9 mouse cellular contexts compared by ENCODE assay signal in genomic region chr8:122942803-122943713, GRCm38 (mm10).
DNase-seq lines count a peak whose midpoint lies in the region; ATAC-seq and TF ChIP-seq lines count a peak whose summit lies in the region.
"Had no signal": no experiment of that assay in that cellular context is flagged by ENCODE, and none has a peak within 500 bp of the region (broad histone marks: within the 10 kb centered on the region; RNA-seq: fewer than 3 reads in every experiment).

No protein-coding gene starts in this region.

- intact Hi-C loops in left cerebral cortex, adult 2 months (cut with DNase I) = no loop called here
- intact Hi-C loops in heart, postnatal 25 days (cut with DNase I) = no loop called here

- H3K27ac ChIP-seq in left cerebral cortex, adult 2 months = peak overlapping the region; percentile 64
- H3K27ac ChIP-seq: heart, embryonic 13.5 days had no signal

- no peak overlapping the region for H3K4me3 ChIP-seq in left cerebral cortex, adult 2 months
- H3K4me3 ChIP-seq: heart, embryonic 13.5 days had no signal

- ATAC-seq in megakaryocyte progenitor cell, adult 5-6 weeks (replicated peaks; ENCODE audit: poor library complexity) = 0 out of 2 replicates have a peak, but pooled peaks have one; percentile 51

- peak; percentile 44 for TF ChIP-seq CTCF in left cerebral cortex, adult 2 months (IDR thresholded peaks at IDR 0.05)

- DNase-seq in adrenal gland, postnatal 14 days = peak; percentile 48
- no peak for DNase-seq in adrenal gland, adult (ENCODE audit: inconsistent age in 2 of 2, low spot score in 1 of 2)
- DNase-seq in left cerebral cortex, adult 2 months (ENCODE audit: extremely low spot score in 1 of 2, low spot score in 2 of 2) = no peak
- DNase-seq in left cerebral cortex, adult 11 months (ENCODE audit: low spot score) = no peak
- peak; percentile 16 for DNase-seq in WW6 (ENCODE audit: low read depth, low spot score)
- no peak for DNase-seq in adrenal gland, postnatal 4 days (ENCODE audit: low spot score in 2 of 2)
- no peak for DNase-seq in heart, postnatal 25 days (ENCODE audit: low spot score)

Comparison
In these comparisons a context has a peak if more than half of its experiments do, and no peak if none do; other contexts are left out.
1. DNase-seq: peak in adrenal gland, postnatal 14 days (single experiment) and WW6 (single experiment); none in adrenal gland, adult (0 of 2), left cerebral cortex, adult 2 months (0 of 2), left cerebral cortex, adult 11 months (single experiment), adrenal gland, postnatal 4 days (0 of 2) and heart, postnatal 25 days (single experiment).